Mouse (Mus musculus): ENCODE results near the gene 4833423E24Rik. TPM values are rescaled to one million over a fixed set of nuclear protein-coding genes. Genes with fewer than 3 reads are reported as not detected.

Gene 4833423E24Rik
- 0.06 and 0.10 TPM in 2 replicates for polyA plus RNA-seq (2015; fragmentation: Nextera tagmentation; extraction: Ambion mirVana)

DNA sequence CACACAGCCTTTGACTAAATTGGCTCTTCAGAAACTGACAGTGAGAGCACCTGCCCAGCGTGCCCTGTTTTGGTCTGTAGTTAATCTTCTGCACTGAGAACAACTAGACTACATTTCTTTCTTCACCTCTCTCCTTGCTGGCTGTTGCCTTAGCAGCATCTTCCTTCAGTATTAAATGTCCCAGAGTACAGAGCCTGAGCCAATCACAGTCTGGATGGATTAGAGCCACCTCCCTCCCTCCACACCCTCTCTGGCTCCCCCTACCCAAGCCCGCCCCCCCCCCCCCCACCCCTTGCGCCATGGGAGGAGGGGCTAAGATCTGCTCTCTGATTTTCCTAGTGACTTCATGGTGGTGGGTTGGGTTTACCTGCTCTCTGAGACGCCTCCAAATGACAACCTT, at the start of gene 4833423E24Rik:
Gene 4833423E24Rik (minus strand): TSS at position 146 of the 400 bp plus-strand sequence.
- ATAC-seq (ENCODE audit: low FRiP score, low read depth): no peak
- no peaks in the 10 kb centered on the region for H3K27me3 ChIP-seq
- no peak within 1 kb of the TSS for H3K4me2 ChIP-seq
- no peaks in the 10 kb centered on the region for H3K36me3 ChIP-seq
- H3K9ac ChIP-seq: no peak within 1 kb of the TSS
- H3K4me3 ChIP-seq: no peak within 1 kb of the TSS
- H3K4me1 ChIP-seq (replicated peaks): no peaks in the 10 kb centered on the region
- WGBS: 32% methylated on average over 4 of the region's 4 CpGs
- no peaks in the 10 kb centered on the region for H3K9me3 ChIP-seq
- no peak within 1 kb of the TSS for H3K27ac ChIP-seq (replicated peaks)

DNA sequence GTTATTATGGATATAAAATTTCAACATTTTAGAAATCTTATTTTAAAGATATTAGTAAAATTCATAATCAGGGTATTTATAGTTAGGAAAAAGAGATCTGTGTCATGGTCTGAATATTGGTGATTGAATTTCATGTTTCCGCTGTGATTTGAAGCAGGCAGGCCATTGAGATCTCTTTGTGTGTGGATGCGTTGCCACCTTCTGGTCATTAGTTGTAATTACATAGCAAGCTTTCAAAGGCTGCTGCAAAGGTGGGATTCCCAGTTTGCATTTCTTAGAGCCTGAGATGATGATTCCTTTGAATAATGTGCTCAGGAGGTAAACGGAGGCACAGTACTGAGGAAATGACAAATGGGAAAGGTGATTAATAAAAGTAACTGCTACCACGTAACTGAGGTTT, 42.4 kb upstream of the 4833423E24Rik start:
- 24% methylated on average over 4 of the region's 4 CpGs for WGBS
- ATAC-seq (ENCODE audit: low FRiP score, low read depth): no peak
- no peaks in the 10 kb centered on the region for H3K36me3 ChIP-seq
- H3K9ac ChIP-seq: no peak overlapping the region
- H3K4me2 ChIP-seq: no peak overlapping the region
- H3K4me3 ChIP-seq: no peak overlapping the region
- no peaks in the 10 kb centered on the region for H3K9me3 ChIP-seq
- H3K27me3 ChIP-seq: no peaks in the 10 kb centered on the region
- no peak overlapping the region for H3K27ac ChIP-seq (replicated peaks)
- H3K4me1 ChIP-seq (replicated peaks): no peaks in the 10 kb centered on the region

GRCm38 (mm10) chr2:85560226-85560625, 41.4 kb upstream of the 4833423E24Rik start:
- 76% methylated on average over 4 of the region's 4 CpGs for WGBS
- H3K9ac ChIP-seq: no peak overlapping the region
- H3K27ac ChIP-seq (replicated peaks): no peak overlapping the region
- no peaks in the 10 kb centered on the region for H3K4me1 ChIP-seq (replicated peaks)
- no peaks in the 10 kb centered on the region for H3K27me3 ChIP-seq
- no peak for ATAC-seq (ENCODE audit: low FRiP score, low read depth)
- H3K4me3 ChIP-seq: no peak overlapping the region
- H3K4me2 ChIP-seq: no peak overlapping the region
- H3K36me3 ChIP-seq: no peaks in the 10 kb centered on the region
- no peaks in the 10 kb centered on the region for H3K9me3 ChIP-seq

DNA sequence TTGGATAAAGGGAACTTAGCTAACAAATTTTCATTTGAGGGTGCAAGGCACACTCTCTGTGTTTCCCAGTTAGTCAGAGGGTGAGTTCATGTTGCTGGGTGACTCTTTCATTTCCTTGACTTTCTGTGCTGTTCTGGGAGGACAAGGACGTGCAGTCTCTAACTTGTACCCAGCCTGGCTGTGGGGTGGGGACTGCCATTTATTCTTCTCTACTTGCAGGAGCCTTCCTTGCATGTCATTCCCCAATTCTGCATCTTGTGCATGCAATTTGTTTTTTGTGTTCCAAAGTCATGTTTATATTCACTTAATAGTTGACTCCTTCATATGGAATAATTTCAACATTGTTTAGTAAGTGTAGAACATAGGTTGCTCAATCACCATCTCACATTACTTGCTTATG, 36.0 kb upstream of the 4833423E24Rik start:
- Histone ChIP-seq H3K9me3 (no peaks in the 10 kb centered on the region), H3K9ac (no peak overlapping the region), H3K27ac (replicated peaks) (no peak overlapping the region), H3K4me1 (replicated peaks) (no peaks in the 10 kb centered on the region), H3K27me3 (no peaks in the 10 kb centered on the region), H3K4me3 (no peak overlapping the region), H3K4me2 (no peak overlapping the region), H3K36me3 (no peaks in the 10 kb centered on the region)
- no peak for ATAC-seq (ENCODE audit: low FRiP score, low read depth)
- WGBS: 74% methylated on average over 1 of the region's 1 CpGs

GRCm38 (mm10) chr2:85533934-85534333, 15.1 kb upstream of the 4833423E24Rik start:
- no peak for ATAC-seq (ENCODE audit: low FRiP score, low read depth)
- Histone ChIP-seq H3K4me2 (no peak overlapping the region), H3K36me3 (no peaks in the 10 kb centered on the region), H3K27ac (replicated peaks) (no peak overlapping the region), H3K9ac (no peak overlapping the region), H3K4me1 (replicated peaks) (no peaks in the 10 kb centered on the region), H3K9me3 (no peaks in the 10 kb centered on the region), H3K27me3 (no peaks in the 10 kb centered on the region), H3K4me3 (no peak overlapping the region)
- WGBS: 82% methylated on average over 1 of the region's 1 CpGs

- 85% methylated on average over 2 of the region's 2 CpGs for WGBS
- H3K9ac ChIP-seq: no peak overlapping the region
- H3K4me1 ChIP-seq (replicated peaks): no peaks in the 10 kb centered on the region
- H3K36me3 ChIP-seq: no peaks in the 10 kb centered on the region
- no peak overlapping the region for H3K4me3 ChIP-seq
- no peak for ATAC-seq (ENCODE audit: low FRiP score, low read depth)
- H3K9me3 ChIP-seq: no peaks in the 10 kb centered on the region
- no peak overlapping the region for H3K27ac ChIP-seq (replicated peaks)
- no peaks in the 10 kb centered on the region for H3K27me3 ChIP-seq
- no peak overlapping the region for H3K4me2 ChIP-seq
Observed at GRCm38 (mm10) chr2:85532082-85532778, 13.4 kb upstream of the 4833423E24Rik start.

- 65% methylated on average over 2 of the region's 2 CpGs for WGBS
- H3K4me3 ChIP-seq: no peak overlapping the region
- no peak overlapping the region for H3K4me2 ChIP-seq
- no peaks in the 10 kb centered on the region for H3K9me3 ChIP-seq
- no peak overlapping the region for H3K27ac ChIP-seq (replicated peaks)
- H3K27me3 ChIP-seq: no peaks in the 10 kb centered on the region
- no peak for ATAC-seq (ENCODE audit: low FRiP score, low read depth)
- H3K4me1 ChIP-seq (replicated peaks): no peaks in the 10 kb centered on the region
- no peak overlapping the region for H3K9ac ChIP-seq
- no peaks in the 10 kb centered on the region for H3K36me3 ChIP-seq
Observed at GRCm38 (mm10) chr2:85522859-85523489, 4.2 kb upstream of the 4833423E24Rik start.

DNA sequence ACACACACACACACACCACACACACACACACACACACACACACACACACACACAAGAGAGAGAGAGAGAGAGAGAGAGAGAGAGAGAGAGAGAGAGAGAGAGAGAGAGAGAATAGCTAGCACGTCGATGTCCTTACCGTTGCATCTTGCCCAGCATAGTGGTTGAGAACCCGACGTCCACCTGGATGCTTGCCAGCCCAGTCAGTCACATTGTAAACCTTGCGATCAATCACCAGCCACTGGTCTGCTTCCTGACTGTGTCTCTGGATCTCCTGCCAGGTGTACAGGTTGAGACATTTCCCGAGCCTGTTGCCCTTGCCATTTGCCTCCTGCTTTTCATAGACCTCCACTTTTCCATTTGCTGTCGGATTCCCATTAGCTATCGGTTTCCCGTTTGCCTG, 532 bp downstream of the 4833423E24Rik start:
- 90% methylated on average over 10 of the region's 10 CpGs for WGBS

GRCm38 (mm10) chr2:85510376-85510775, 8.4 kb downstream of the 4833423E24Rik start:
- WGBS: 83% methylated on average over 3 of the region's 3 CpGs
- Histone ChIP-seq H3K4me3 (no peak overlapping the region), H3K36me3 (no peaks in the 10 kb centered on the region)

More for the DNA sequence above, 532 bp downstream of the 4833423E24Rik start:
- H3K27ac ChIP-seq (replicated peaks): no peak overlapping the region
- H3K9me3 ChIP-seq: no peaks in the 10 kb centered on the region
- H3K4me2 ChIP-seq: no peak overlapping the region
- H3K9ac ChIP-seq: no peak overlapping the region
- no peaks in the 10 kb centered on the region for H3K36me3 ChIP-seq
- ATAC-seq (ENCODE audit: low FRiP score, low read depth): no peak
- no peaks in the 10 kb centered on the region for H3K4me1 ChIP-seq (replicated peaks)
- H3K4me3 ChIP-seq: no peak overlapping the region
- H3K27me3 ChIP-seq: no peaks in the 10 kb centered on the region

DNA sequence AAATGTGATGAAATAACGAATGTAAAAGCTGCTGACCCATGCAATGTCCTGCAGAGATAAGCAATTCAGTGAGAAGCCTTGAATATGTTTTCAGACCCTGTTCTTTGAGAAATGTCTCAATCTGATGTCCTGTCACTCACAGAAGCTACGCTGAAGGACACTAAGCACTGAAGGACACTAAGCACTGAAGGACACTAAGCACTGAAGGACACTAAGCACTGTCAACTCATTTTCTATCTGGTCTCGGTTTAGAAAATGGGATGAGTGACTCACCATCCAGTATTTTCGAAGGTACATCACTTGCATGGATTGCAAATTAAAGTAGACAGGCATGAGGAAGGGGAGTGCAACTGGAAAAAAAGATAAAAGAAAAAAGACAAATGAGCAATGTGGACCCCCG, 28.4 kb downstream of the 4833423E24Rik start:
- no peak for ATAC-seq (ENCODE audit: low FRiP score, low read depth)
- Histone ChIP-seq H3K27ac (replicated peaks) (no peak overlapping the region), H3K4me2 (no peak overlapping the region), H3K27me3 (no peaks in the 10 kb centered on the region), H3K9ac (no peak overlapping the region), H3K4me3 (no peak overlapping the region), H3K9me3 (no peaks in the 10 kb centered on the region), H3K36me3 (no peaks in the 10 kb centered on the region), H3K4me1 (replicated peaks) (no peaks in the 10 kb centered on the region)
- 73% methylated on average over 5 of the region's 5 CpGs for WGBS

More at GRCm38 (mm10) chr2:85510376-85510775, 8.4 kb downstream of the 4833423E24Rik start:
- H3K9ac ChIP-seq: no peak overlapping the region
- no peaks in the 10 kb centered on the region for H3K27me3 ChIP-seq
- H3K9me3 ChIP-seq: no peaks in the 10 kb centered on the region
- H3K27ac ChIP-seq (replicated peaks): no peak overlapping the region
- ATAC-seq (ENCODE audit: low FRiP score, low read depth): no peak
- no peaks in the 10 kb centered on the region for H3K4me1 ChIP-seq (replicated peaks)
- no peak overlapping the region for H3K4me2 ChIP-seq

DNA sequence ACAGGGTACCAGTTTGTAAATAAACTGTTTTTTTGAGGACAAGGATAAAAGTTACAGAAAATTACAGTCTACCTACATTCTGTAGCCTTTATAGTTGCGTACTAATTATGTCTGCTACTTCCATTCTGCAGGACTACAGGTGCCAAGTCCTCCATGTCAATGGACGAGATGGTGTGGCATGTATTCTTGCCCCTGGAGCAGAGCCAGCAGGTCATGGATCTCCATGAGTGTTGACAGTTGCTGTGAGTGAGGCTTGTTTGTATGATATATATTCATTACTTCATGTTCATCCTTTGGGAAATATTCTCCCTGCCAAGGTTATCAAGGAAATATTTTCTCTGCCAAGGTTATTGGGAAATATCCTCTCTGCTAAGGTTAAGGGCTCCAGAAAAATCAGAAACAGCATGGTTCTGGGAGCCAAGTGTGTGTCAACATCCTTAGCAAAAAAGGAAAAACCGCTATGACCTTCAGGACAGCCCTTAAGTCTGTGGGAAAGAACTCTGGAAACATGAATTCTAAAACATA, 52.0 kb downstream of the 4833423E24Rik start:
- no peak overlapping the region for H3K4me3 ChIP-seq
- H3K9me3 ChIP-seq: no peaks in the 10 kb centered on the region
- ATAC-seq (ENCODE audit: low FRiP score, low read depth): no peak
- H3K4me1 ChIP-seq (replicated peaks): no peaks in the 10 kb centered on the region
- no peak overlapping the region for H3K4me2 ChIP-seq
- H3K27ac ChIP-seq (replicated peaks): no peak overlapping the region
- H3K27me3 ChIP-seq: no peaks in the 10 kb centered on the region
- no peak overlapping the region for H3K9ac ChIP-seq
- H3K36me3 ChIP-seq: no peaks in the 10 kb centered on the region
- 83% methylated on average over 3 of the region's 3 CpGs for WGBS

- no peaks in the 10 kb centered on the region for H3K27me3 ChIP-seq
- no peak within 1 kb of the TSS for H3K4me3 ChIP-seq
- H3K4me1 ChIP-seq (replicated peaks): no peaks in the 10 kb centered on the region
- H3K9ac ChIP-seq: no peak within 1 kb of the TSS
- H3K4me2 ChIP-seq: no peak within 1 kb of the TSS
- H3K27ac ChIP-seq (replicated peaks): no peak within 1 kb of the TSS
- WGBS: 30% methylated on average over 1 of the region's 1 CpGs
- no peaks in the 10 kb centered on the region for H3K9me3 ChIP-seq
- no peaks in the 10 kb centered on the region for H3K36me3 ChIP-seq
- no peak for ATAC-seq (ENCODE audit: low FRiP score, low read depth)
Observed at GRCm38 (mm10) chr2:85443539-85443938, 75.3 kb downstream of the 4833423E24Rik start, which contains the start of gene Olfr995. TSS of gene Olfr995 (minus strand) at chr2:85443639.
